Mouse (Mus musculus) MN1 (cell line): Measurements from ENCODE around the gene E130309D02Rik.

Source experiments
- DNase-seq: peaks from one replicate; pipeline ENCODE4 v3.0.0-alpha.2; 2016; ENCODE audit warnings: low spot score

The E130309D02Rik gene

DNA sequence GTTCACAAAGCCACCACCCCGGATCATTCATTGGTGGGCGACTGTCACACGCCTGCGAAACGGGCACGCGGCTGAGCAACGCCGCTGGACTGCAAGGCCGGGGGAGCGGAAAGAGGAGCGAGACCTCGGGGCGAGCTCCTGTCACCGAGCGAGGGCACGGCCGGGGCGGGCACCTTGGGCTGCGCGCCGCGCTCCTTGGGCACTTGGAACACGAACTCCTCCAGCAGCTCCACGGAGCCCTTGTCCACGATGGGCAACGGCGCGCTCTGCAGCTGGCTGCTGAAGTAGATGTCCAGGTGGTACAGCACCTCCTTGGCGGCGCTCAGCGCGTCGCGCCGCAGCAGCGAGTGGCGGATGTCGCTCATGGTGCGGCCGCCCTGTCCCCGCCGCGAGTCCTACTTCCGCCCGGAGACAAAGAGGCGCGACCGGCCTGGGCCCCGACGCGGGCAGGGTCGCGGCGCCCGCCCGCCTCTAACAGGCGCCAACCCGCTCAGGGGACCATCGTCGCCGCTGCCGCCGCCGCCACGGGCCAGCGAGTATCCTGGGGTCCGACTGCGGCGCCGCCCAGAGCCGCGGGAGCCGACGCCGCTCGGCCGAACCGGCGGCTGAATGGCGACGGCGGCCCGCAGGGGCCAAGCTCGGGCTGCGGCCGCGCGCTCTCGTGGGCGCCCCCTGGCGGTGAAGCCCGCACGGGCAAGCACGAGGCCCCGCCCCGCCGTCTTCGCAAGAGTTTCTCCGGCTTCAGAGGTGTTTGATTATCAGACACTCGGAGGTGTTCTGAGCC, at the start of gene E130309D02Rik:
Gene E130309D02Rik, minus strand, starts transcription at position 631 of the 784 bp plus-strand sequence.
- peak; percentile 92 for DNase-seq

GRCm38 (mm10) chr5:143363678-143364615, 48.8 kb upstream of the E130309D02Rik start:
- peak; percentile 93 for DNase-seq

GRCm38 (mm10) chr5:143361428-143361827, 46.3 kb upstream of the E130309D02Rik start:
- no peak for DNase-seq

- DNase-seq = no peak
Measured at GRCm38 (mm10) chr5:143360000-143360399, 44.8 kb upstream of the E130309D02Rik start.

GRCm38 (mm10) chr5:143359263-143359662, 44.1 kb upstream of the E130309D02Rik start:
- no peak for DNase-seq

- DNase-seq = no peak
Measured at GRCm38 (mm10) chr5:143357564-143357963, 42.4 kb upstream of the E130309D02Rik start.

- peak; percentile 88 for DNase-seq
Measured at GRCm38 (mm10) chr5:143356686-143357388, 41.7 kb upstream of the E130309D02Rik start, which contains the start of gene Grid2ip. TSS of gene Grid2ip (plus strand) at chr5:143357338.

GRCm38 (mm10) chr5:143356017-143356416, 40.9 kb upstream of the E130309D02Rik start:
- no peak for DNase-seq

- no peak for DNase-seq
Measured at GRCm38 (mm10) chr5:143346367-143346766, 31.2 kb upstream of the E130309D02Rik start.

- DNase-seq = no peak
Measured at GRCm38 (mm10) chr5:143339603-143340002, 24.4 kb upstream of the E130309D02Rik start.

- no peak for DNase-seq
Measured at GRCm38 (mm10) chr5:143336559-143336958, 21.4 kb upstream of the E130309D02Rik start.

DNA sequence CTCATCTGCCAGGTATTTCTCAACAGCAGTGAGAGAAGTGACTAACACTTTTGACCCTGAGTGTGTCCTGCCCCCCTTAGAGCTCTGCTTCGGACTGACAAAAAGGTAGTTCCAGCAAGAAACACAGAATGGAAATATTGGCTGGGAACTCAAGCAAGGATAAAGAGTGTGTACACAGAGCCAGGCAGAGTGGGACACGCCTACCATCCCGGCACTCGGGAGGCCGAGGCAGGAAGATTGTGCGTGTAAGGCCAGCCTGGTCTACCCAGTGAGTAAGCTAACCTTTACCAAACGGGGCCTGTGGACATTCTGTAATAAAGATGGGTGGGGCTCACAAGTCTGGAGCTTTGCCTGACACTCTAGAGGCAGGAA, 19.9 kb upstream of the E130309D02Rik start:
- DNase-seq = no peak

DNA sequence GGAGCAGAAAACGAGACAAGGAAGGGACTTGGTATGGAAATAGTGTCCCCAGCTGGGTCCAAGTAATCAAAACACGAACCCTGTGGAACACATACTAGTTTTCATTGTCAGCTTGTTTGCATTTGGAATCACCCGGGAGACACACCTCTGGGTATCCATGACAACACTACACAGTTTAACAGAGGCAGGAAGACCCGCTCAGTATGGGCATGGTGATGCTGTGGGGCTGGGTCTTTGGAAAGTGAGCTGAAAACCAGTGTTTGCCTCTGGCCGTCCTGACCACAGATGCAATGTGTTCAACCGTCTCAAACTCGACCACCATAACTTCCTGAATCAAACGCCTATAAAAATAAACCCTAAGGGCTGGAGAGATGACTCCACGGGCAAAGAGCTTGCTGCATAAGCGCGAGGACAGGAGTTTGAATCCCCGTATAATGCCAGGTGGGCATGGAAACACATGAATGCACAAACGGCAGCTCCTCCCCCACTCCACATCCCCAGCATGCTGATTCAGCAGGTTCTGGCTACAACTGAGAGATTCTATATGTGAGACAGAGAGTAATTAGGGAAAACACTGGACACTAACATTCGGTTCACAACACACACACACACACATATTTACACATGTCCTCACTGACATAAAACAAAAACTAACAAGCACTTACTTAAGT, 19.4 kb upstream of the E130309D02Rik start:
- no peak for DNase-seq

DNA sequence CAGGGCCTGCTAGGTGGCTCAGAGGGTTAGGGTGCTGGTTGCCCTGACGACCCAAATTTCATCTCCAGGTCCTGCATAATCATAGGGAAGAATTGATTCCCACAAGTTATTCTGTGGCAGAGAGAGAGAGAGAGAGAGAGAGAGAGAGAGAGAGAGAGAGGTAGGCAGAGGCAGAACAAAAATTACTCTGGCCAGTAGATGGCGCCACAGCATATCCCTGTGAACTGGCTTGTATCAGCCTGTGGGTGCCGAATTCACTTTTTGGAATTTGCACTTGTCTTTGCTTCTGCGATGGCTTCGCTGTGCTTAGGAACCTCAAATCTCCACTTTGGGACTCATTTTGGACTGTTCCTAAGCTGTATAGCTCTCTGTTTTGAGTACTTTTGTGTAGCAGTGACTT, 18.7 kb upstream of the E130309D02Rik start:
- DNase-seq = peak; percentile 90

DNA sequence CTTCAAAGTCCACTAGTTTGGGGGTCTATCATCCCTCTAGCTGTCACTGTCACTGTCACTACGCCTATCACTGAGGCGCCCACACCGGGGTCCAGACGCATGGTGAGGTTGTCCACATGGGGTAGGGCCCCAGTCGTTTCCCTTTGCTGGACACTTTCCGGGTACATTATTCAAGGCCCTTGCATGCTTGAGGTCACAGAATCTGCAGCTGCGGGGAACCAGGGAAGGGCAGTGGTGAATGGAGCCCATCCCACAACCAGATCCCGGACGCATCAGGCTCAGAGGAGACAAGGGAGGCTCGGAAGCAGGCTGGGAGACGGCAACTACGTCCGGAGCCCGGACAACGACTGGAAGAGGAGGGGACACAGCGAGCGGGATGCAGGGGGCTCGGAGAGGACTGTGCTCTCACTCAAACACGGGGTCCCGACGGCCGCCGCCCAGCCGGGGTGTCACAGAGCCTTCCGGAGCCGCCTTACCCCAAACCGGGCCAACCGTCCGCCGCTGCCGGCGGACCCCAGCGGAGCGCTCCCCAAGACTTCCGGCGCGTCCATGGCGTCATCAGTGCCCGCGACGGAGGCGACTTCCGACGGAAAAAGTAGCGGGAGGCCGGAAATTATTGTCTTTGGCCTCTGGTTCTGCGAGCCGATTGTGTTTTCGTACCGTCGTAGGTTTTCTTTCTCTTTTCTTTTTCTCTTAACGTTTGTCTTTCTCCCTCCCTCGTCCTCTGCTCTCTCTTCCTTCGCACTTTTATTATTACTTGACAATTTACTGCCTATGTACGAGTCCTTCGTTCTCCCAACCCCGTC, 13.7 kb upstream of the E130309D02Rik start, which contains the start of gene Zdhhc4:
Gene Zdhhc4, minus strand, starts transcription at position 567 of the 806 bp plus-strand sequence.
- DNase-seq = peak; percentile 96

DNA sequence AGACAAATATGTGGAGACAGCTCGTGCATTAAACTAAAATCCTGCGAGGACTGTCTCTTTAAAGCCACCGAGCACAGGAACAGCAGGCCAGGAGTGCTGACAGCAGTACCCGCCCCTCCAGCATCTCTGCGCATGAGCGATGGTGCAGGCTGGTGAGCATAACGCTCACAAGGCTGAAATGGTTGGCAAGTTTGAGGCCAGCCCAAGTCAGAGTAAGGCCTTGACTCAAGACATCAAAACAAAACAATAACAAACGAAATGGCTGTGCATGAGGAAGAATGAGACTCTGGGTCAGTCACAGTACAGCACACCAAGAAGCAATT, 2.1 kb upstream of the E130309D02Rik start:
- DNase-seq = no peak

- peak; percentile 56 for DNase-seq
Measured at GRCm38 (mm10) chr5:143316605-143317287, 1.6 kb upstream of the E130309D02Rik start.

DNA sequence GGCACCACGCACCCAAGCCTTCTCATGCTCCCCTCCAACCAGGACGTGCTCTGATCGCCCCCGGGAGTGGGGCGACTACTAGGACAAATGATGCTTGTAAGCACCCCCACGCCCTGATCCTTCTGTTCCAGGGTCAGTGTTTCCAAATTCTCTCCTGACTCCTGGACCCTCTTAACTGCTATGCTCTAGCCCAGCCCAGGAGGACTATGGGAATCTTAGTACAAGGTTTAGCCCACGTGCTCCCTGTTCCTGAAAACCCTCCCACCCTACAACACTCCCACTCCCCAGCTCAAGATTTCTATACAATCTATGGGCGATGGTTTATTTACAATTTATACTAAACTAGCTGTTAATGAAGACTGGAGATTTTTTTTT, 341 bp upstream of the E130309D02Rik start:
- DNase-seq = no peak

DNA sequence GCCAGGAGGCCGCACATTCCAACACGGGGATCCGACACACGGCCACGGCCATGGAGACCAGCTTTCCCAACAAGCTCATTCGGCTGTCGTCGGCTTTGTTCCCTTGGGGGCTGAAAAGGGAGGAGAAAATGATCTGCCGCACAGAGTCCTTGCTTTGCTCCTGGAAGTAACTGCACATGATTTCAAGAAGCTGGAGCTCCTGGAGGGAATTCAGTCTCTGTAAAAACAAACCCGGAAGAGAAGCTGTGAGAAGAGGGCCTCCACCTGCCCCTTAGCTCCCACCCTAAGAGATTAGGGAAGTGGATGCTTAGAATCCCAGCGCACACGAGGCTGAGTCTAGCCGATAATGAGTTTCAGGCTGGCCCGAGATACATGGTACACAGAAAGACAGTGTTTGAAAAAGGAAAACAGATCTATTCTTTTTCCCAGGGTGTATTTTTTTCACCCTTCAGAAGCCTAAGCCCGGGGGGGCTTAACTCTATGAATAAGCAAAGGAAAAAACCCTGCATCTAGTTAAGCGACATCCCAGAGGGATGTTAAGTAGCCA, 904 bp downstream of the E130309D02Rik start:
- DNase-seq = peak; percentile 60

DNA sequence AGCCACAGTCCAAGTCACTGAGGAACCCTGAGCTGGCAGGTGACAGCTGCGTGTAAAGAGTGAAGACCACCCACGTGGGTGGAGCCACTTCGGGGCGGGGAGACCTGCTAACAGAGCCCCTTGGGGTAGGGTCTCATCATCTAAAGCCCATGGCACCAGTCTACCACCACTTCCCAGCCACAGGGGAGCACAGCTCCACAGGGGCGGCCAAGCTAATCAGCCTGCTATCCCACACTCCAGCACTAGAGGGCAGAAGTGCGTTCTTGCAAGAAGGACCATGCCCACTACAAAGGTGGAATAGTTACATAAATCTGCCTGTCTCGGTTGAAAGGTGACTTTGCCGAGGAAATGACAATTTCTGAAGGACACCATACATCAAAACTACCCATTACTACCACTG, 3.3 kb downstream of the E130309D02Rik start:
- peak; percentile 92 for DNase-seq
